Mouse (Mus musculus): ENCODE data around the gene Dnah5.

DNA sequence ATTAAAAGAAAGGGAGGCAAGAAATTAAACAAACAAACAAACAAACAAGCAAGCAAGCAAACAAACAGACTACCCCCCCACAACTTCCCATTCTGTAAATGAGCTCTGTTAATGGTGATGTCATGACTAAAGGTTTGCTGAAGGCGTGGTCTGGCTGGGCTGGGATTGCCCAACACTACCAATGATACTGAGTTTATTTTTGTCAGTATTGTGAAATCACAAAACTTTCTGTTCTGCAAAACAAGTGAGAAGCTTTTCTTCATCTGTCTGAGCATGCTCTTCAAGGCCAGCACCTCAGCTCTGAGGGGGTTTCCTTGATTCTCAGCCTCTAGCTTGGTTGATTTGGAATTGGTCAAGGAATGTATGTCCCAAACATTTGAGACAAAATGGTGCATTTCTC is 170.8 kb downstream of the Dnah5 start:
- TF ChIP-seq CTCF (conservative IDR thresholded peaks at IDR 0.05; ENCODE audit: low read length): no peak
- TF ChIP-seq POU5F1 (IDR thresholded peaks at IDR 0.05; ENCODE audit: borderline replicate concordance, low read length): no peak
